Mouse (Mus musculus) spleen, postnatal 36 days (tissue): ENCODE measurements around the gene Rabl3.
A peak's percentile ranks its signal among the peaks of the same experiment; 100 is the strongest.

Source experiments
- DNase-seq, 2 experiments: peaks; one replicate each; pipeline ENCODE4 v3.0.0; 2022; ENCODE audit warnings: low spot score in 2 of 2, mixed read lengths in 1 of 2

Gene Rabl3

GRCm38 (mm10) chr16:37539611-37540580 lies at the start of gene Rabl3, which contains the start of gene Gtf2e1:
Rabl3 (plus strand) TSS chr16:37539885.
Gtf2e1 (minus strand) TSS chr16:37539789.
- peak; percentile 96 to 98 for DNase-seq

DNA sequence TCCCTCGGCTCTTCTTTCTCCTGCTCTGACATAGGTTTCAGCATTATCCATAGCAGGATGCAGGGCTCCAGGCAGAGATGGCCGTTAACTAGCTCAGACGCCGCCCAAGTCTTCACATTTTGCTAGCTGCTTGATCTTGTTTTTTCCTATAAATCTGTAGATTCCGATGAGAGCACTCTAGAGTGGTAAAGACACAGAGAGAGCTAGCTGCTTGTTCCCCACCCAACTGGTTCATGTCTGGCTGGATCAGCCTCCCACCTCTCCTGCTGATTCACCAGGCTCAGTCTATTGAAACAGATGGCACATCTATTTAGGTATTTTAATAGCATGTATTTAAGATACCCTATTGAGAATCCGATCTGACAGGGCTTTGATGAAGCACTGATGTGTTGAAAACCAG lies 44.7 kb upstream of the Rabl3 start:
- DNase-seq: no peak

DNA sequence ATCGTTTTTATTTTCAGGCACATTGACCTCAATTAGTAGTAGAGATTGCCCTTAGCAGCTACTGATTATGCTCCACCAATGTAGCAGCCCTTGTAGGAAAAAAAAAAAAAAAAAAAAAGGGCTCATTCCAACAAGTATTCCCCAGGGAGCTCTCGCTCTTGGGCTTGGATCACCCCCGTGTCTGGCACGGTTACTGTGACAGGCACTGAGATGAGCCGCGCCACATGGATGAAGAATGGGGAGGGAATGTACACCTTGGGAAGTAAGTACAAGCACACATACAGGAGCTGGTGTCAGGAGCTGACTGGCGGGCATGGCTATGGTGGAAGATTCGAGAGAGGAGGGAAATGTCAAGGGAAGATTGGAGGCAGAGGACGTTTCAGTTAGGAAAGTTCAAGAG lies 41.1 kb upstream of the Rabl3 start:
- no peak for DNase-seq

DNA sequence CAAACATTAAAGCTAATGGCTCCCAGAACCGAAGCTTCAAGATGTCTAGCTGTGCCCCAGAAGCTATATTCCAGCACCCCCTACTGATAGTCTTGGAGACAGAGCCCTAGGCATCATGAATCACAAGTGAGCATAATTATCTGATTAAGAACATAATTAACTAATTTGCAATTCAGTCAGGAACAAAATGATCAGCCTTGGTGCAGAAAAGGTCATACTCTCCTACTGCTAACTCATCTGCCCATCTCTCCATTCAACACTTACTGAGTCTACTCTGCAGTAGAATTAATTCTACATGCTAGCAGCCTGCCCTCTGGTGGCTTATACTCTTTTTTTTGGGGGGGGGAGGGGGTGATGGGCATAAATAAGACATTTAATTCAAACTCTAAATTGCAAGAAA lies 35.2 kb upstream of the Rabl3 start:
- DNase-seq: no peak

GRCm38 (mm10) chr16:37506751-37507150 lies 32.9 kb upstream of the Rabl3 start:
- no peak for DNase-seq

- no peak for DNase-seq
Observed at GRCm38 (mm10) chr16:37511489-37511888, 28.2 kb upstream of the Rabl3 start.

GRCm38 (mm10) chr16:37514644-37515043 lies 25.0 kb upstream of the Rabl3 start:
- no peak for DNase-seq

- no peak for DNase-seq
Observed at GRCm38 (mm10) chr16:37516376-37516993, 23.2 kb upstream of the Rabl3 start.

DNA sequence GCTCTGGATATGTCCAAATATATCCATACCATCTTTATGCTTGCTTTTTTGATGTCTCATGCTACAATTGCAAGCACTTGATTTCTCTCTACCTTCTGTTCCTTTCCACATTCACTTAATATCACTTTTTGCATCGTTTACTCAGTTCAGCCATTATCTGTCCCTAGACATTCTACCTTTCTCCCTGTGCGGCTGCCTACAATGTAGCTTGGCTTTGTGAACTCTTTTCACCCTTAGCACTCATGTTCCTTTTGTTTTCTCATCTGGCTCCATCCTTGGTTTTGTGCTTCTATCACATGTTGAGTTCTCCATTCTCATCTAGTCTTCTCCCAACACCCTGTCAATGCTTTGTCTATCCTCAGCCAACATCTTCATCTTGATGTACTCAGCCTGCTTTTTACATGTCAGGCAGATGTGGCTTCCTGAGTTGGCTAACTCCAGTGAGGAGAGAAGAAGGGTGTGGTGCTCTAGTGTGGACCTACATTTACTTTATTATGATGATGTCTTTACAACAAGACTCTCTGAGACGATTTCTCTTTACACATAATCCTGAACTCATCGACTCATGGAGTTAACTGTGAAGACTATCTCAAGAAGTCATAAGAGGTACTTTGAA lies 22.0 kb upstream of the Rabl3 start:
- DNase-seq: no peak

- no peak for DNase-seq
Observed at GRCm38 (mm10) chr16:37518662-37519061, 21.0 kb upstream of the Rabl3 start.

GRCm38 (mm10) chr16:37519721-37520120 lies 20.0 kb upstream of the Rabl3 start:
- no peak for DNase-seq

GRCm38 (mm10) chr16:37520190-37521040 lies 19.3 kb upstream of the Rabl3 start:
- DNase-seq: no peak

- DNase-seq: no peak
Observed at GRCm38 (mm10) chr16:37522100-37522697, 17.5 kb upstream of the Rabl3 start.

GRCm38 (mm10) chr16:37525121-37525520 lies 14.6 kb upstream of the Rabl3 start:
- no peak for DNase-seq

DNA sequence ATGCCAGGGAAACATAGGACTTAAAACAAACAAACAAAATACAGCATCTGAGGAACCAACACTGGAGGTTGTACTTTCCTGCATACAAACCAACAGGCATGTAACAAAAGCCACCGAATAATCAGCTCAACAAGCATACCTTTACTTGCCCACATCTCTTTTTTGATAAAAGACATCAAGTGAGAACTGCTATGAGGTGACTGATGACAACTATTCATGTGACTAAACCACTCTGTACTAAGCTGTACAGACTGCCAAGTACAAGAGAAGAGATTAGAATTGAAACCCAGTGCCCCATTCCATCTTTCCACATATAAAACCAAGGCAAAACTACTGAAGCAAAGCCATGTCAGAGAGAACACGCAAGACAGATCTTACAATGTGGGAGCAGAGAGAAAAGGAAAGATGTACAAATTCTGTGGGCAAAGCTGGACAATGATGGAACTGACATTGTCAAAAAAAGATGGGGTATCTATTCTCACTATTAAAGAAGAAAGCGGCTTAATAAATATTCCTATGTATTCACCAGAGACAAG lies 12.9 kb upstream of the Rabl3 start:
- no peak for DNase-seq

DNA sequence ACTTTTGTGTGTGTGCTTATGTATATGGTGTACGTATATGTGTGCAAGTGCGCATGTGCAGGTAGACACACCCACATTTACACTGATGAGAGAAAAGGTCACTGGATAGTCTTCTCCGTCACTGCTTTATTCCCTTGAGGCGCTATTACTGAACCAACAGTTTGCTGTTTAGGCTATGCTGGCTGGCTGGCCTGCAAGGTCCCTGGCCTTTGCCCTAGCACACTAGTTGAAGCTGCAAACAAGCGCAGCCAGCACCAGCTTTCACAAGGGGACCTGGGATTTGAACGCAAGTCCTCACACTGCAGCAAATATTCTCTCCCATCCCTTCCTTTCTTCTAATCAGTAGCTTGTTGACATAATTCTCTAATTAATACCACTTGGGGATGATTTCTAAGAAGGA lies 9.5 kb upstream of the Rabl3 start:
- no peak for DNase-seq

GRCm38 (mm10) chr16:37532046-37532445 lies 7.6 kb upstream of the Rabl3 start:
- DNase-seq: no peak

DNA sequence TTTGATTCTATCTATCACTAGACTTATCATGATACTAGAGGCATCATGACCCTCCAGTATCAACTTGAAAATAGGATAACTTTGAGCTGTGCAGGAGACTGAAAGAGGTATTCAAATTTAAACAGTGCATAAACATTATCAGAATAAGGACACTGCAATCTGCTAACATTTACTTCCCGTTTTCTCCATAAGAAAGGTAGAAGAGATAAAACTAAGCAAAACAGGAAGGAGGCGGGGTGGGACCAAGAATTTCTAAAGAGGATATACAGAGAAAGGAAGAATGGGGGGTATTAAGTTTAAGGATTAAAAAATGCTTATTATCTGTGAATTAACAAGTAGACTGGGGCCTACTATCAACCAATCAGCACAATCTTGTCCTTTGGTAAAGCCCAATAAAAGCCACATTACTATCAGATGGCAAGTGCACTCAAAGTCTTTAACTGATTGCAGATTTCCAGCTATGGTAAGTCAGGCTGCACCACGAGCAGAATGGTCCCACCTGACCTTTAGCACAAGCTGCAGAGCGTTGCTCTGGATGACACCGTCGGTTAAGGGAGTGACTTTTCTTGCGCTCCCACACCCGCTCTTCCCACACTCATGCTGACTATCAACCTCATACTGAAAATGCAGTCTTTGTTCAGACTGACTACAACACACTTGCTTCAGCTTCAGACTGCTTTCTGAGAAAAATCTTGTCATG lies 6.2 kb upstream of the Rabl3 start:
- DNase-seq: no peak

- no peak for DNase-seq
Observed at GRCm38 (mm10) chr16:37539240-37539610, 460 bp upstream of the Rabl3 start.

- DNase-seq: no peak
Observed at GRCm38 (mm10) chr16:37540776-37541175, 1.1 kb downstream of the Rabl3 start.
